In genomic region chr7:28838331-28838730, GRCm38 (mm10) we compare ENCODE assay signal across 18 mouse cellular contexts. TPM values are rescaled to one million over a fixed set of nuclear protein-coding genes. Genes with fewer than 3 reads are reported as not detected.
DNase-seq lines count a peak whose midpoint lies in the region; ATAC-seq and TF ChIP-seq lines count a peak whose summit lies in the region.
"Had no signal": no experiment of that assay in that cellular context is flagged by ENCODE, and none has a peak within 500 bp of the region (broad histone marks: within the 10 kb centered on the region; RNA-seq: fewer than 3 reads in every experiment).

No protein-coding gene starts in this region.

- H3K36me3 ChIP-seq in lung, postnatal 0 days (ENCODE audit: insufficient read depth, low read length) = no peaks in the 10 kb centered on the region
- no peaks in the 10 kb centered on the region for H3K36me3 ChIP-seq in intestine, embryonic 15.5 days
- H3K36me3 ChIP-seq in stomach, embryonic 15.5 days = no peaks in the 10 kb centered on the region

- H3K27me3 ChIP-seq in lung, postnatal 0 days (replicated peaks; ENCODE audit: insufficient read depth, low read length) = no peaks in the 10 kb centered on the region
- H3K27me3 ChIP-seq in intestine, embryonic 15.5 days (replicated peaks) = no peaks in the 10 kb centered on the region
- H3K27me3 ChIP-seq in stomach, embryonic 15.5 days (replicated peaks) = no peaks in the 10 kb centered on the region

- no peak overlapping the region for H3K9ac ChIP-seq in lung, postnatal 0 days (replicated peaks; ENCODE audit: low read depth)
- 0 out of 2 replicates have a peak overlapping the region, but pooled peaks have one; percentile 21 for H3K9ac ChIP-seq in intestine, embryonic 15.5 days
- H3K9ac ChIP-seq in stomach, embryonic 15.5 days = no peak overlapping the region
- H3K9ac ChIP-seq: lung, embryonic 14.5 days had no signal

- H3K4me1 ChIP-seq in lung, postnatal 0 days (ENCODE audit: insufficient read depth, low read depth, low read length) = no peaks in the 10 kb centered on the region
- H3K4me1 ChIP-seq in lung, adult 2 months (ENCODE audit: control insufficient read depth, insufficient read depth, low read length) = no peaks in the 10 kb centered on the region
- 0 out of 2 replicates have a peak, but pooled peaks cover 2% of the 10 kb centered on the region for H3K4me1 ChIP-seq in intestine, embryonic 15.5 days (replicated peaks)
- no peaks in the 10 kb centered on the region for H3K4me1 ChIP-seq in stomach, embryonic 15.5 days

- WGBS in lung, postnatal 0 days = 72% methylated on average over 9 of the region's 9 CpGs
- WGBS in lung, adult 2 months = 78% methylated on average over 9 of the region's 9 CpGs
- WGBS in intestine, embryonic 15.5 days = 55% methylated on average over 9 of the region's 9 CpGs
- WGBS in stomach, embryonic 15.5 days = 70% methylated on average over 9 of the region's 9 CpGs

- no peak overlapping the region for H3K4me2 ChIP-seq in lung, postnatal 0 days (replicated peaks; ENCODE audit: low read depth, low read length)
- H3K4me2 ChIP-seq in intestine, embryonic 15.5 days (replicated peaks) = peak overlapping the region; percentile 57
- H3K4me2 ChIP-seq in stomach, embryonic 15.5 days = no peak overlapping the region
- H3K4me2 ChIP-seq: lung, embryonic 14.5 days; midbrain, embryonic 11.5 days had no signal

- ATAC-seq in lung, postnatal 0 days = 0 out of 2 replicates have a peak, but pooled peaks have one; percentile 23
- ATAC-seq in intestine, embryonic 15.5 days = peak; percentile 61
- peak; percentile 24; the same call in 1 of the 2 replicates for ATAC-seq in stomach, embryonic 15.5 days (ENCODE audit: insufficient read depth, low FRiP score, low read depth)
- ATAC-seq: hindbrain, embryonic 16.5 days had no signal

- no peaks in the 10 kb centered on the region for H3K9me3 ChIP-seq in lung, postnatal 0 days (ENCODE audit: low read length)
- H3K9me3 ChIP-seq in intestine, embryonic 15.5 days = no peaks in the 10 kb centered on the region
- no peaks in the 10 kb centered on the region for H3K9me3 ChIP-seq in stomach, embryonic 15.5 days

- H3K4me3 ChIP-seq in lung, postnatal 0 days (ENCODE audit: low read depth, low read length) = no peak overlapping the region
- H3K4me3 ChIP-seq in lung, adult 2 months (replicated peaks; ENCODE audit: extremely low read depth, low read depth, low read length) = no peak overlapping the region
- H3K4me3 ChIP-seq in intestine, embryonic 15.5 days (replicated peaks) = no peak overlapping the region
- H3K4me3 ChIP-seq in stomach, embryonic 15.5 days (replicated peaks) = no peak overlapping the region
- H3K4me3 ChIP-seq: erythroblast, embryonic 14.5 days had no signal

- TF ChIP-seq POLR2A in lung, adult 2 months (IDR thresholded peaks at IDR 0.05; ENCODE audit: borderline replicate concordance, extremely low read depth, low read depth, low read length) = no peak

- intact Hi-C loops in heart, postnatal 25 days (cut with DNase I) = no loop called here

- no peak overlapping the region for H3K27ac ChIP-seq in lung, postnatal 0 days (ENCODE audit: low read length)
- peak overlapping the region; percentile 88 for H3K27ac ChIP-seq in intestine, embryonic 15.5 days
- H3K27ac ChIP-seq in stomach, embryonic 15.5 days = no peak overlapping the region

- TF ChIP-seq CTCF in lung, postnatal 0 days (IDR thresholded peaks at IDR 0.05) = no peak
- no peak for TF ChIP-seq CTCF in lung, adult 2 months (IDR thresholded peaks at IDR 0.05; ENCODE audit: insufficient read depth, low read length)

- TF ChIP-seq EP300 in lung, postnatal 0 days (IDR thresholded peaks at IDR 0.05) = no peak

- peak; percentile 48 to 67 for DNase-seq in cerebellum, postnatal 14 days
- DNase-seq in cerebellum, postnatal 4 days (ENCODE audit: low spot score in 2 of 2) = no peak
- DNase-seq in lung, postnatal 0 days (ENCODE audit: low spot score) = no peak
- DNase-seq in lung, adult 2 months = no peak
- no peak for DNase-seq in thymus, adult 18-20 months
- DNase-seq in heart, postnatal 25 days (ENCODE audit: low spot score) = no peak
- DNase-seq: B cell, adult 2 months; cerebellum, adult 8-10 months; embryo, embryonic 11 days; gastrocnemius, postnatal 10 days; heart, postnatal 14 days; lung, embryonic 14.5 days had no signal

RNA-seq across cellular contexts. Expression of gene Lgals4, which starts 4.7 kb away (rescaled TPM):
- polyA plus RNA-seq in lung, postnatal 0 days (2015; fragmentation: Nextera tagmentation; extraction: Ambion mirVana) = 14.9 and 15.6 TPM in 2 replicates
- 19.0 and 25.5 TPM in 2 replicates for polyA plus RNA-seq in lung, adult 2 months (2012; rRNA removed)
- polyA plus RNA-seq in intestine, embryonic 15.5 days (2015; fragmentation: Nextera tagmentation; extraction: Ambion mirVana) = 1,462 and 1,582 TPM in 2 replicates
- polyA plus RNA-seq in stomach, embryonic 15.5 days (2015; fragmentation: Nextera tagmentation; extraction: Ambion mirVana) = 340 and 467 TPM in 2 replicates
- total RNA-seq in heart, postnatal 25 days (2021) = 10 to 100 TPM; 28.9 to 30.7 TPM

RNA-seq across cellular contexts. Expression of gene Ech1, which starts 13.3 kb away (rescaled TPM):
- 287 and 308 TPM in 2 replicates for polyA plus RNA-seq in lung, postnatal 0 days (2015; fragmentation: Nextera tagmentation; extraction: Ambion mirVana)
- 201 and 250 TPM in 2 replicates for polyA plus RNA-seq in lung, adult 2 months (2012; rRNA removed)
- polyA plus RNA-seq in intestine, embryonic 15.5 days (2015; fragmentation: Nextera tagmentation; extraction: Ambion mirVana) = 234 and 260 TPM in 2 replicates
- 175 and 195 TPM in 2 replicates for polyA plus RNA-seq in stomach, embryonic 15.5 days (2015; fragmentation: Nextera tagmentation; extraction: Ambion mirVana)
- total RNA-seq in heart, postnatal 25 days (2021) = 1,000 to 10,000 TPM; 1,337 to 1,520 TPM

RNA-seq across cellular contexts. Expression of gene Lgals7, which starts 25.3 kb away (rescaled TPM):
- 2.2 and 3.0 TPM in 2 replicates for polyA plus RNA-seq in lung, postnatal 0 days (2015; fragmentation: Nextera tagmentation; extraction: Ambion mirVana)
- polyA plus RNA-seq in lung, adult 2 months (2012; rRNA removed) = 2.2 and 314 TPM in 2 replicates
- polyA plus RNA-seq in intestine, embryonic 15.5 days (2015; fragmentation: Nextera tagmentation; extraction: Ambion mirVana) = 0.98 and 1.4 TPM in 2 replicates
- 2.2 TPM in 2 replicates for polyA plus RNA-seq in stomach, embryonic 15.5 days (2015; fragmentation: Nextera tagmentation; extraction: Ambion mirVana)
- 1 to 10 TPM; 1.8 to 1.9 TPM for total RNA-seq in heart, postnatal 25 days (2021)
- total RNA-seq: layer of hippocampus, adult 8-10 months had no signal
- polyA plus RNA-seq: erythroblast, embryonic 14.5 days had no signal

RNA-seq across cellular contexts. Expression of gene Hnrnpl, which starts 30.0 kb away (rescaled TPM):
- polyA plus RNA-seq in lung, postnatal 0 days (2015; fragmentation: Nextera tagmentation; extraction: Ambion mirVana) = 151 and 154 TPM in 2 replicates
- polyA plus RNA-seq in lung, adult 2 months (2012; rRNA removed) = 166 and 244 TPM in 2 replicates
- polyA plus RNA-seq in intestine, embryonic 15.5 days (2015; fragmentation: Nextera tagmentation; extraction: Ambion mirVana) = 210 and 237 TPM in 2 replicates
- polyA plus RNA-seq in stomach, embryonic 15.5 days (2015; fragmentation: Nextera tagmentation; extraction: Ambion mirVana) = 239 and 240 TPM in 2 replicates
- total RNA-seq in heart, postnatal 25 days (2021) = 100 to 1,000 TPM; 225 to 270 TPM

RNA-seq across cellular contexts. Expression of gene Capn12, which starts 42.9 kb away (rescaled TPM):
- 0.27 and 0.33 TPM in 2 replicates for polyA plus RNA-seq in lung, postnatal 0 days (2015; fragmentation: Nextera tagmentation; extraction: Ambion mirVana)
- polyA plus RNA-seq in lung, adult 2 months (2012; rRNA removed) = 0.05 and 1.3 TPM in 2 replicates
- 0.30 TPM in 2 replicates for polyA plus RNA-seq in intestine, embryonic 15.5 days (2015; fragmentation: Nextera tagmentation; extraction: Ambion mirVana)
- 0.34 and 0.45 TPM in 2 replicates for polyA plus RNA-seq in stomach, embryonic 15.5 days (2015; fragmentation: Nextera tagmentation; extraction: Ambion mirVana)
- total RNA-seq in heart, postnatal 25 days (2021) = under 1 TPM; 0.08 to 0.22 TPM
- polyA plus RNA-seq: erythroblast, embryonic 14.5 days had no signal

Comparison
In these comparisons a context has a peak if more than half of its experiments do, and no peak if none do; other contexts are left out.
1. DNase-seq: peak in cerebellum, postnatal 14 days (2 of 2); none in cerebellum, postnatal 4 days (0 of 2), lung, postnatal 0 days (single experiment), lung, adult 2 months (single experiment), thymus, adult 18-20 months (0 of 2) and heart, postnatal 25 days (single experiment).
2. RNA of gene Lgals4, which starts 4.7 kb away (polyA plus RNA-seq): 1,462 to 1,582 TPM in intestine, embryonic 15.5 days and 340 to 467 TPM in stomach, embryonic 15.5 days; 19.0 to 25.5 TPM in lung, adult 2 months and 14.9 to 15.6 TPM in lung, postnatal 0 days; every median in the first group is over 10 times any median in the second.
3. Peak in every context shown above with its lines, with median percentiles within 50 percentile points of each other: ATAC-seq.